16 mouse cellular contexts compared by ENCODE assay signal in the genomic region with DNA sequence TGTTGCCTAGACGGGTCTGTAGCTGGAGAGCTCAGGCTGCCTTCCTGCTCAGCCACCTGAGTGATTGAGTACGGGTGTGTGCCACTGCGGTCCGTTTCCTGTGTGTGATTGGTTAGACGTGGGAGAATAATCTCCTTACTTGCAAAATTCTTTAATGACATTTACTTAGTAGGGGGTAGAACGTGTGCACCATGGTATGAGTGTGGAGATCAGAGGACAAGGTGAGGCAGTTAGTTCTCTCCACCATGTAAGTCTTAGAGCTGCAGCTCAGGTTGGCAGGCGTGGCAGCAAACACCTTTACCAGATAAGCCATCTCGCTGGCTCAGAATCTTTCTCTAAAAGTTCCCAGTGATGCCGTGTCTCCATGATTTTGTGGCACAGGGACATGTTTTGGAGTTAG.
"Had no signal": no experiment of that assay in that cellular context is flagged by ENCODE, and none has a peak within 500 bp of the region (broad histone marks: within the 10 kb centered on the region; RNA-seq: fewer than 3 reads in every experiment).

No protein-coding gene starts in this region.

- H3K4me2 ChIP-seq: neural tube, embryonic 12.5 days; neural tube, embryonic 13.5 days; neural tube, embryonic 15.5 days; stomach, embryonic 15.5 days had no signal

- H3K9me3 ChIP-seq: neural tube, embryonic 12.5 days; neural tube, embryonic 13.5 days; neural tube, embryonic 15.5 days; stomach, embryonic 15.5 days had no signal

- DNase-seq: retina, postnatal 1 day; right cerebral cortex, adult 18-20 months; right cerebral cortex, postnatal 14 days; right cerebral cortex, postnatal 25 days; right cerebral cortex, postnatal 4 days; spleen, adult 18-20 months; thymus, adult 18-20 months; thymus, adult 2 months; thymus, postnatal 14 days; thymus, postnatal 25 days; thymus, postnatal 36 days; thymus, postnatal 4 days had no signal

- H3K9ac ChIP-seq: neural tube, embryonic 12.5 days; neural tube, embryonic 13.5 days; neural tube, embryonic 15.5 days; stomach, embryonic 15.5 days had no signal

- H3K4me3 ChIP-seq: neural tube, embryonic 12.5 days; neural tube, embryonic 13.5 days; neural tube, embryonic 15.5 days; stomach, embryonic 15.5 days had no signal

- H3K27me3 ChIP-seq: neural tube, embryonic 12.5 days; neural tube, embryonic 13.5 days; neural tube, embryonic 15.5 days; stomach, embryonic 15.5 days had no signal

- H3K27ac ChIP-seq: neural tube, embryonic 12.5 days; neural tube, embryonic 13.5 days; neural tube, embryonic 15.5 days; stomach, embryonic 15.5 days had no signal
